8 mouse cellular contexts compared by ENCODE assay signal in genomic region chr1:180547751-180548669, GRCm38 (mm10). TPM values are rescaled to one million over a fixed set of nuclear protein-coding genes. Genes with fewer than 3 reads are reported as not detected.
DNase-seq lines count a peak whose midpoint lies in the region; ATAC-seq and TF ChIP-seq lines count a peak whose summit lies in the region.

No protein-coding gene starts in this region.

- H3K4me1 ChIP-seq in embryonic facial prominence, embryonic 14.5 days (ENCODE audit: control insufficient read depth, insufficient read depth, low read length): peaks cover 17% of the 10 kb centered on the region
- peaks cover 6% of the 10 kb centered on the region; the same call in 1 of the 2 replicates for H3K4me1 ChIP-seq in hindbrain, postnatal 0 days (ENCODE audit: insufficient read depth, low read length)
- no peaks in the 10 kb centered on the region; the same call in 1 of the 2 replicates for H3K4me1 ChIP-seq in liver, embryonic 15.5 days (replicated peaks)

- peak; percentile 66 for ATAC-seq in embryonic facial prominence, embryonic 14.5 days (ENCODE audit: low read depth)
- peak; percentile 82 for ATAC-seq in hindbrain, postnatal 0 days
- no peak for ATAC-seq in liver, embryonic 15.5 days (ENCODE audit: insufficient read depth)

- peak overlapping the region; percentile 45 for H3K4me2 ChIP-seq in embryonic facial prominence, embryonic 14.5 days (ENCODE audit: low read depth, low read length)
- H3K4me2 ChIP-seq in hindbrain, postnatal 0 days (ENCODE audit: low read depth, low read length): peak overlapping the region; percentile 40
- peak overlapping the region; percentile 23; the same call in 1 of the 2 replicates for H3K4me2 ChIP-seq in liver, embryonic 15.5 days

- no peak for TF ChIP-seq CTCF in layer of hippocampus, adult 2 months (conservative IDR thresholded peaks at IDR 0.05)
- TF ChIP-seq CTCF in hindbrain, postnatal 0 days (IDR thresholded peaks at IDR 0.05; ENCODE audit: low read depth): no peak

- H3K9me3 ChIP-seq in embryonic facial prominence, embryonic 14.5 days (ENCODE audit: control insufficient read depth, low read length): no peaks in the 10 kb centered on the region
- H3K9me3 ChIP-seq in hindbrain, postnatal 0 days (ENCODE audit: low read length): no peaks in the 10 kb centered on the region
- H3K9me3 ChIP-seq in liver, embryonic 15.5 days (replicated peaks): no peaks in the 10 kb centered on the region

- no peaks in the 10 kb centered on the region for H3K36me3 ChIP-seq in embryonic facial prominence, embryonic 14.5 days (ENCODE audit: control insufficient read depth, insufficient read depth, low read length)
- no peaks in the 10 kb centered on the region for H3K36me3 ChIP-seq in hindbrain, postnatal 0 days (ENCODE audit: insufficient read depth, low read length)
- H3K36me3 ChIP-seq in liver, embryonic 15.5 days (replicated peaks): no peaks in the 10 kb centered on the region
- H3K36me3 ChIP-seq in splenic B cell, adult 2 months (ENCODE audit: control insufficient read depth, insufficient read depth, low read length, poor library complexity, severe bottlenecking): no peaks in the 10 kb centered on the region

- no peak for DNase-seq in layer of hippocampus, adult 2 months (ENCODE audit: low spot score in 2 of 2)
- no peak for DNase-seq in layer of hippocampus, adult 8-10 months (ENCODE audit: low spot score in 2 of 2)
- DNase-seq in embryonic facial prominence, embryonic 14.5 days (ENCODE audit: low spot score): peak; percentile 59
- DNase-seq in hindbrain, postnatal 0 days (ENCODE audit: low spot score): peak; percentile 55
- DNase-seq in splenic B cell, adult 2 months (ENCODE audit: low read depth, low spot score): peak; percentile 42
- DNase-seq in right cerebral cortex, postnatal 10 days (ENCODE audit: low spot score in 2 of 2): no peak
- no peak for DNase-seq in adipocyte (ENCODE audit: low spot score)

- peak overlapping the region; percentile 59 for H3K27ac ChIP-seq in layer of hippocampus, adult 2 months
- H3K27ac ChIP-seq in embryonic facial prominence, embryonic 14.5 days (replicated peaks; ENCODE audit: low read depth, low read length): no peak overlapping the region
- no peak overlapping the region for H3K27ac ChIP-seq in hindbrain, postnatal 0 days
- no peak overlapping the region for H3K27ac ChIP-seq in liver, embryonic 15.5 days (replicated peaks)

- WGBS in embryonic facial prominence, embryonic 14.5 days: 1% methylated on average over 16 of the region's 16 CpGs
- WGBS in hindbrain, postnatal 0 days: 3% methylated on average over 16 of the region's 16 CpGs
- WGBS in liver, embryonic 15.5 days (ENCODE audit: insufficient replicate concordance): 6% methylated on average over 16 of the region's 16 CpGs

- H3K4me3 ChIP-seq in layer of hippocampus, adult 2 months: peak overlapping the region; percentile 30
- peak overlapping the region; percentile 15; the same call in 1 of the 2 replicates for H3K4me3 ChIP-seq in embryonic facial prominence, embryonic 14.5 days (ENCODE audit: low read depth, low read length)
- no peak overlapping the region for H3K4me3 ChIP-seq in hindbrain, postnatal 0 days (ENCODE audit: low read length)
- H3K4me3 ChIP-seq in liver, embryonic 15.5 days (replicated peaks): no peak overlapping the region

- H3K9ac ChIP-seq in embryonic facial prominence, embryonic 14.5 days (ENCODE audit: low read depth, low read length): peak overlapping the region; percentile 52; the same call in 1 of the 2 replicates
- peak overlapping the region; percentile 7; the same call in 1 of the 2 replicates for H3K9ac ChIP-seq in hindbrain, postnatal 0 days (replicated peaks; ENCODE audit: low read length)
- H3K9ac ChIP-seq in liver, embryonic 15.5 days: no peak overlapping the region

- peaks cover 15% of the 10 kb centered on the region; the same call in 1 of the 2 replicates for H3K27me3 ChIP-seq in embryonic facial prominence, embryonic 14.5 days (replicated peaks; ENCODE audit: control insufficient read depth, insufficient read depth, low read length)
- H3K27me3 ChIP-seq in hindbrain, postnatal 0 days (ENCODE audit: insufficient read depth, low read length): no peaks in the 10 kb centered on the region
- H3K27me3 ChIP-seq in liver, embryonic 15.5 days: peaks cover 38% of the 10 kb centered on the region
- no peaks in the 10 kb centered on the region for H3K27me3 ChIP-seq in splenic B cell, adult 2 months (ENCODE audit: control insufficient read depth, insufficient read depth, low read length, poor library complexity, severe bottlenecking)

RNA-seq across cellular contexts. Expression of gene Parp1, which starts 20.7 kb away (rescaled TPM):
- total RNA-seq in layer of hippocampus, adult 2 months (2021): 100 to 1,000 TPM; 122 to 153 TPM
- total RNA-seq in layer of hippocampus, adult 8-10 months (2022): 100 to 1,000 TPM; 107 to 134 (median 123) TPM
- 90.5 and 103 TPM in 2 replicates for polyA plus RNA-seq in embryonic facial prominence, embryonic 14.5 days (2014; fragmentation: Nextera tagmentation; extraction: Ambion mirVana)
- total RNA-seq in hindbrain, postnatal 0 days (2014; rRNA removed): 74.0 and 76.1 TPM in 2 replicates
- polyA plus RNA-seq in hindbrain, postnatal 0 days (2015; fragmentation: Nextera tagmentation; extraction: Ambion mirVana): 53.4 and 57.5 TPM in 2 replicates
- polyA plus RNA-seq in liver, embryonic 15.5 days (2015; fragmentation: Nextera tagmentation; extraction: Ambion mirVana): 54.5 and 62.7 TPM in 2 replicates

Comparison
In these comparisons a context has a peak if more than half of its experiments do, and no peak if none do; other contexts are left out.
1. DNase-seq: peak in embryonic facial prominence, embryonic 14.5 days (single experiment), hindbrain, postnatal 0 days (single experiment) and splenic B cell, adult 2 months (single experiment); none in layer of hippocampus, adult 2 months (0 of 2), layer of hippocampus, adult 8-10 months (0 of 2), right cerebral cortex, postnatal 10 days (0 of 2) and adipocyte (single experiment).
2. H3K4me3 ChIP-seq: peak in layer of hippocampus, adult 2 months (single experiment) and embryonic facial prominence, embryonic 14.5 days (single experiment); none in hindbrain, postnatal 0 days (single experiment) and liver, embryonic 15.5 days (single experiment).
3. Peak in every context shown above with its lines, with median percentiles within 50 percentile points of each other: H3K4me2 ChIP-seq.